Mouse (Mus musculus) ES-E14 (cell line): ENCODE data around the gene Rhbdd3.

Source experiments
- CHD2 ChIP-seq: IDR thresholded peaks from 2 replicates; pipeline ENCODE4 v1.6.1; 2014; ENCODE audit warnings: mild to moderate bottlenecking, low read depth, low read length, inconsistent platforms
- ZC3H11A ChIP-seq: IDR thresholded peaks from 2 replicates; pipeline ENCODE4 v1.6.1; 2012; ENCODE audit warnings: low read depth, mild to moderate bottlenecking, inconsistent platforms, low read length, borderline replicate concordance

DNA sequence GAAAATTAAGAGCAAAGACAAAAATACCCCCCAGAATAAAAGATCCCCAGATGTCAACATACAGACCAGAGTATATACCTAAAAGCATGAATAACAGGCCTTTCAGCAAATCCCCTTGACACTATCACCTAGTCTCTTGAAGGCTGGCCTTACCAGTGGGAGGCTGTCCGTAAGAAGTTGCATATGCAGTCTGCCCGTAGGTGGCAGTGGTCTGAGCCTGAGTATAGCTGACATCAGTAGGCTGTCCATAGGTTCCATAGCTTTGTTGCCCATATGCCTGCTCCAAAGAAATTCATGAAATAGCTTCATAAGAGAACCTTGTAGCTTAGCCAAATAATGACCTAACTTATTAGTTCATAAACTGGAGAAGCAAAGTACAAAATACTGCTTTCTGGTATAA lies 7.0 kb upstream of the Rhbdd3 start:
- TF ChIP-seq CHD2 (no peak), ZC3H11A (no peak)
